In the genomic region with DNA sequence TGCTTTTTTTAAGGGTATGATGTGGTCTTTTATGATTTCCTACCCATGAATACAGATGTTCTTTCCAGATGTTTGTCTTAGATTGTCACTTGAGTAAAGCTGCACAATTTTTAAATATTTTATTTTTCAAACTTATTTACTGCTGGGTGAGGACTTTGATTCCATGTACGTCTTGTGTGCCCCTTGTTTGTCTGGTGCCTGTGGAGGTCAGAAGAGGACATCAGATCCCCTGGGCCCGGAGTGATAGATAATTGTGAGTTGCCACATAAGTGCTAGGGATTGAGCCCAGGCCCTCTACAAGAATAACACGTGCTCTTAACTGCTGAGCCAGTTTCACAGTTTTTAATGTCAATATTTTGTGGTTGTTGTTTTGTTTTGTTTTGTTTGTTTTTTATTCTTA, we compare ENCODE assay signal across 25 mouse cellular contexts.
"Had no signal": no experiment of that assay in that cellular context is flagged by ENCODE, and none has a peak within 500 bp of the region (broad histone marks: within the 10 kb centered on the region; RNA-seq: fewer than 3 reads in every experiment).

No protein-coding gene starts in this region.

- H3K4me1 ChIP-seq: hindbrain, embryonic 10.5 days; hindbrain, embryonic 12.5 days; intestine, embryonic 15.5 days; limb, embryonic 10.5 days; limb, embryonic 12.5 days had no signal

- H3K9ac ChIP-seq: heart, embryonic 12.5 days; hindbrain, embryonic 12.5 days; hindbrain, embryonic 14.5 days; intestine, embryonic 15.5 days; limb, embryonic 12.5 days had no signal

- H3K27ac ChIP-seq: gastrocnemius, adult 2 months; heart, embryonic 10.5 days; hindbrain, embryonic 10.5 days; hindbrain, embryonic 12.5 days; hindbrain, embryonic 14.5 days; intestine, embryonic 15.5 days; layer of hippocampus, adult 2 months; left cerebral cortex, adult 2 months; limb, embryonic 10.5 days; limb, embryonic 12.5 days had no signal

- DNase-seq: gastrocnemius, adult 2 months; gastrocnemius, postnatal 10 days; gastrocnemius, postnatal 25 days; heart, adult 18-20 months; heart, postnatal 10 days; heart, postnatal 4 days; kidney, adult 18-20 months; kidney, adult 8-10 months; kidney, postnatal 10 days; kidney, postnatal 25 days; kidney, postnatal 4 days had no signal

- H3K27me3 ChIP-seq: heart, embryonic 12.5 days; hindbrain, embryonic 12.5 days; intestine, embryonic 15.5 days; limb, embryonic 12.5 days had no signal

- H3K36me3 ChIP-seq: heart, embryonic 10.5 days; heart, embryonic 12.5 days; hindbrain, embryonic 10.5 days; hindbrain, embryonic 12.5 days; intestine, embryonic 15.5 days; limb, embryonic 10.5 days; limb, embryonic 12.5 days had no signal

- H3K9me3 ChIP-seq: heart, embryonic 10.5 days; heart, embryonic 12.5 days; intestine, embryonic 15.5 days; limb, embryonic 10.5 days; limb, embryonic 12.5 days had no signal

- H3K4me3 ChIP-seq: gastrocnemius, adult 2 months; heart, embryonic 10.5 days; heart, embryonic 12.5 days; hindbrain, embryonic 10.5 days; hindbrain, embryonic 12.5 days; intestine, embryonic 15.5 days; layer of hippocampus, adult 2 months; left cerebral cortex, adult 2 months; limb, embryonic 10.5 days; limb, embryonic 12.5 days had no signal

- H3K4me2 ChIP-seq: heart, embryonic 12.5 days; hindbrain, embryonic 12.5 days; hindbrain, embryonic 14.5 days; intestine, embryonic 15.5 days; limb, embryonic 12.5 days had no signal

- ATAC-seq: forebrain, embryonic 16.5 days; hindbrain, embryonic 16.5 days; inflammation-experienced regulatory T-cells, adult 6 months; intestine, embryonic 15.5 days; intestine, postnatal 0 days had no signal
